Mouse (Mus musculus): Measurements from ENCODE around the gene Bola1. TPM values are rescaled to one million over a fixed set of nuclear protein-coding genes. Genes with fewer than 3 reads are reported as not detected.

Gene Bola1
- total and polyA plus RNA-seq, 2 experiments: 44.0 to 68.7 TPM

- Histone ChIP-seq H3K27me3 (ENCODE audit: control insufficient read depth, insufficient read depth, low read length) (no peaks in the 10 kb centered on the region), H3K27ac (replicated peaks; ENCODE audit: insufficient read depth, low read depth, low read length) (no peak overlapping the region), H3K79me2 (ENCODE audit: control insufficient read depth, insufficient read depth, low read length) (no peaks in the 10 kb centered on the region), H3K9ac (ENCODE audit: low read depth, low read length) (no peak overlapping the region), H3K4me3 (ENCODE audit: insufficient read depth, low read depth, low read length) (no peak overlapping the region), H3K4me1 (ENCODE audit: control insufficient read depth, insufficient read depth, low read length) (peaks cover 9% of the 10 kb centered on the region; the same call in 1 of the 2 replicates), H3K36me3 (ENCODE audit: control insufficient read depth, insufficient read depth, low read length) (no peaks in the 10 kb centered on the region)
- TF ChIP-seq POLR2A (IDR thresholded peaks at IDR 0.05; ENCODE audit: extremely low read depth, insufficient read depth, low read length) (no peak), CTCF (IDR thresholded peaks at IDR 0.05; ENCODE audit: low read depth, low read length) (no peak)
- no peak for DNase-seq (ENCODE audit: extremely low read depth, low read depth, low spot score)
- 95% methylated on average over 5 of the region's 5 CpGs for WGBS
These were observed 40.7 kb upstream of the Bola1 start for GRCm38 (mm10) chr3:96260220-96260619.

DNA sequence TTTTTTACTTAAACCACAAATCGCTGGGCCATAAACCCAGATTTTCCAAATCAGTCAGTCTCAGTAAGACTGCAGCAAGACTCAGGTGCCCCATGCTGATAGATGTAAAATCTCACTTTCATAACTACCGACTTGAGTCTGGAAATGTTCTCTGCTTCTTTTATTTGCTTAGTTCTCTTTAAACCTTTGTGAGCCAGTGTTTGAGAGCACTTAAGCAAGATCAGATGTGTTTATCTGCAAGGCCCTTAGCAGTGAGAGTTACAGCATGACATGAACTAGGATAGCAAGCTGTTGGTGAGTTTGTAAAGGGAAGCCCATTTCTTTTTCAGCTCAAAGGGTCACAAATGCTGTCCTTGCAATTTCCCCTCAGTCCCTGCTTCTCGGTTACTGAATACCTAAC is 37.7 kb upstream of the Bola1 start:
- 70% methylated on average over 3 of the region's 3 CpGs for WGBS
- H3K4me1 ChIP-seq (ENCODE audit: control insufficient read depth, insufficient read depth, low read length): peaks cover 4% of the 10 kb centered on the region; the same call in 1 of the 2 replicates
- DNase-seq (ENCODE audit: extremely low read depth, low read depth, low spot score): no peak
- H3K27ac ChIP-seq (replicated peaks; ENCODE audit: insufficient read depth, low read depth, low read length): no peak overlapping the region
- no peak overlapping the region for H3K4me3 ChIP-seq (ENCODE audit: insufficient read depth, low read depth, low read length)
- H3K79me2 ChIP-seq (ENCODE audit: control insufficient read depth, insufficient read depth, low read length): no peaks in the 10 kb centered on the region
- no peak overlapping the region for H3K9ac ChIP-seq (ENCODE audit: low read depth, low read length)
- no peaks in the 10 kb centered on the region for H3K36me3 ChIP-seq (ENCODE audit: control insufficient read depth, insufficient read depth, low read length)
- no peaks in the 10 kb centered on the region for H3K27me3 ChIP-seq (ENCODE audit: control insufficient read depth, insufficient read depth, low read length)
- TF ChIP-seq CTCF (IDR thresholded peaks at IDR 0.05; ENCODE audit: low read depth, low read length) (no peak), POLR2A (IDR thresholded peaks at IDR 0.05; ENCODE audit: extremely low read depth, insufficient read depth, low read length) (no peak)

GRCm38 (mm10) chr3:96255926-96256593 is 36.6 kb upstream of the Bola1 start:
- Histone ChIP-seq H3K4me3 (ENCODE audit: insufficient read depth, low read depth, low read length) (no peak overlapping the region), H3K27me3 (ENCODE audit: control insufficient read depth, insufficient read depth, low read length) (no peaks in the 10 kb centered on the region), H3K79me2 (ENCODE audit: control insufficient read depth, insufficient read depth, low read length) (no peaks in the 10 kb centered on the region), H3K4me1 (ENCODE audit: control insufficient read depth, insufficient read depth, low read length) (no peaks in the 10 kb centered on the region; the same call in 1 of the 2 replicates), H3K27ac (replicated peaks; ENCODE audit: insufficient read depth, low read depth, low read length) (no peak overlapping the region), H3K36me3 (ENCODE audit: control insufficient read depth, insufficient read depth, low read length) (no peaks in the 10 kb centered on the region), H3K9ac (ENCODE audit: low read depth, low read length) (no peak overlapping the region)
- DNase-seq (ENCODE audit: extremely low read depth, low read depth, low spot score): no peak
- 68% methylated on average over 5 of the region's 5 CpGs for WGBS
- TF ChIP-seq CTCF (IDR thresholded peaks at IDR 0.05; ENCODE audit: low read depth, low read length): no peak
- TF ChIP-seq POLR2A (IDR thresholded peaks at IDR 0.05; ENCODE audit: extremely low read depth, insufficient read depth, low read length): no peak

DNA sequence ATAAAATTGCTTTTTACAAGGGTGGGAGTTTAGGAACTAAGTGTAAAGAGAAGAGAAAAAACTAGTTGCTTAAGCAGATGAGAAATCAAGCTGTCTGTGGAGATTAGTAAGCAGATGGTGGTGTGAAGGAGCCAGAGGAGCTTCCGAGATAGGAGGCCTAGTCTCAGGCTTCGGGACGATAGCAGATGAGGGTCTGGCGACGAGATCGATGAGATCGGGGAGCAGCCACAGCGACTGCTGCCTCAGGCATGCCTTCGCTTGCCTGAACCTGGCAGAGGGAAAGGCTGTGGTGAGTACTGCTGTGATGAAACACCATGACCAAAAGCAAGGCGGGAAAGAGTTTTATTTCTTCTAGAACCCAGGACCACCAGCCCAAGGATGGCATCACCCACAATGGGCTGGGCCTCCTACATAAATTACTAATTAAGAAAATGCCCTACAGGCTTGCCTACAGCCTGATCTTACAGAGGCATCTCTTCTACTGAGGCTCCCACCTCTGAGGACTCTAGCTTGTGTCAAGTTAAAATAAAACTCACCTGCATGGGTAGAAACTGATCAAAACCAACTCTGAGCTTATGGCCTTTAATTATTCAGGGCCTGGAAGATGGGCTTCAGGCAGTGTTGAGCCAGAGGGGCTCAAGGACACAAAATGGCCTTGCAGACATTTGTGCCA is 35.3 kb upstream of the Bola1 start:
- Histone ChIP-seq H3K27me3 (ENCODE audit: control insufficient read depth, insufficient read depth, low read length) (no peaks in the 10 kb centered on the region), H3K79me2 (ENCODE audit: control insufficient read depth, insufficient read depth, low read length) (no peaks in the 10 kb centered on the region), H3K4me1 (ENCODE audit: control insufficient read depth, insufficient read depth, low read length) (no peaks in the 10 kb centered on the region; the same call in 1 of the 2 replicates), H3K9ac (ENCODE audit: low read depth, low read length) (no peak overlapping the region), H3K36me3 (ENCODE audit: control insufficient read depth, insufficient read depth, low read length) (no peaks in the 10 kb centered on the region), H3K4me3 (ENCODE audit: insufficient read depth, low read depth, low read length) (no peak overlapping the region), H3K27ac (replicated peaks; ENCODE audit: insufficient read depth, low read depth, low read length) (no peak overlapping the region)
- TF ChIP-seq POLR2A (IDR thresholded peaks at IDR 0.05; ENCODE audit: extremely low read depth, insufficient read depth, low read length): no peak
- no peak for TF ChIP-seq CTCF (IDR thresholded peaks at IDR 0.05; ENCODE audit: low read depth, low read length)
- WGBS: 78% methylated on average over 10 of the region's 10 CpGs
- no peak for DNase-seq (ENCODE audit: extremely low read depth, low read depth, low spot score)

GRCm38 (mm10) chr3:96251787-96252186 is 32.3 kb upstream of the Bola1 start:
- Histone ChIP-seq H3K4me1 (ENCODE audit: control insufficient read depth, insufficient read depth, low read length) (peaks cover 2% of the 10 kb centered on the region), H3K79me2 (ENCODE audit: control insufficient read depth, insufficient read depth, low read length) (no peaks in the 10 kb centered on the region), H3K27ac (replicated peaks; ENCODE audit: insufficient read depth, low read depth, low read length) (no peak overlapping the region), H3K4me3 (ENCODE audit: insufficient read depth, low read depth, low read length) (no peak overlapping the region), H3K27me3 (ENCODE audit: control insufficient read depth, insufficient read depth, low read length) (no peaks in the 10 kb centered on the region), H3K9ac (ENCODE audit: low read depth, low read length) (no peak overlapping the region), H3K36me3 (ENCODE audit: control insufficient read depth, insufficient read depth, low read length) (no peaks in the 10 kb centered on the region)
- whole genome bisulfite sequencing: 80% methylated on average over 3 of the region's 3 CpGs
- no peak for DNase-seq (ENCODE audit: extremely low read depth, low read depth, low spot score)
- TF ChIP-seq POLR2A (IDR thresholded peaks at IDR 0.05; ENCODE audit: extremely low read depth, insufficient read depth, low read length) (no peak), CTCF (IDR thresholded peaks at IDR 0.05; ENCODE audit: low read depth, low read length) (no peak)

- Histone ChIP-seq H3K36me3 (ENCODE audit: control insufficient read depth, insufficient read depth, low read length) (no peaks in the 10 kb centered on the region), H3K79me2 (ENCODE audit: control insufficient read depth, insufficient read depth, low read length) (no peaks in the 10 kb centered on the region), H3K9ac (ENCODE audit: low read depth, low read length) (no peak overlapping the region), H3K27me3 (ENCODE audit: control insufficient read depth, insufficient read depth, low read length) (no peaks in the 10 kb centered on the region), H3K4me3 (ENCODE audit: insufficient read depth, low read depth, low read length) (no peak overlapping the region), H3K27ac (replicated peaks; ENCODE audit: insufficient read depth, low read depth, low read length) (no peak overlapping the region), H3K4me1 (ENCODE audit: control insufficient read depth, insufficient read depth, low read length) (peaks cover 2% of the 10 kb centered on the region; the same call in 1 of the 2 replicates)
- TF ChIP-seq CTCF (IDR thresholded peaks at IDR 0.05; ENCODE audit: low read depth, low read length) (no peak), POLR2A (IDR thresholded peaks at IDR 0.05; ENCODE audit: extremely low read depth, insufficient read depth, low read length) (no peak)
- no peak for DNase-seq (ENCODE audit: extremely low read depth, low read depth, low spot score)
- 94% methylated on average over 3 of the region's 3 CpGs for WGBS
These were observed 31.4 kb upstream of the Bola1 start for GRCm38 (mm10) chr3:96250890-96251289.
